Mouse (Mus musculus) spleen, adult 18-20 months (tissue): ENCODE measurements around the gene Cryzl1.
A peak's percentile ranks its signal among the peaks of the same experiment; 100 is the strongest.

Source experiments
- DNase-seq, 2 experiments: peaks; one replicate each; pipeline ENCODE4 v3.0.0; 2022; ENCODE audit warnings: mixed read lengths in 2 of 2

Gene Cryzl1

DNA sequence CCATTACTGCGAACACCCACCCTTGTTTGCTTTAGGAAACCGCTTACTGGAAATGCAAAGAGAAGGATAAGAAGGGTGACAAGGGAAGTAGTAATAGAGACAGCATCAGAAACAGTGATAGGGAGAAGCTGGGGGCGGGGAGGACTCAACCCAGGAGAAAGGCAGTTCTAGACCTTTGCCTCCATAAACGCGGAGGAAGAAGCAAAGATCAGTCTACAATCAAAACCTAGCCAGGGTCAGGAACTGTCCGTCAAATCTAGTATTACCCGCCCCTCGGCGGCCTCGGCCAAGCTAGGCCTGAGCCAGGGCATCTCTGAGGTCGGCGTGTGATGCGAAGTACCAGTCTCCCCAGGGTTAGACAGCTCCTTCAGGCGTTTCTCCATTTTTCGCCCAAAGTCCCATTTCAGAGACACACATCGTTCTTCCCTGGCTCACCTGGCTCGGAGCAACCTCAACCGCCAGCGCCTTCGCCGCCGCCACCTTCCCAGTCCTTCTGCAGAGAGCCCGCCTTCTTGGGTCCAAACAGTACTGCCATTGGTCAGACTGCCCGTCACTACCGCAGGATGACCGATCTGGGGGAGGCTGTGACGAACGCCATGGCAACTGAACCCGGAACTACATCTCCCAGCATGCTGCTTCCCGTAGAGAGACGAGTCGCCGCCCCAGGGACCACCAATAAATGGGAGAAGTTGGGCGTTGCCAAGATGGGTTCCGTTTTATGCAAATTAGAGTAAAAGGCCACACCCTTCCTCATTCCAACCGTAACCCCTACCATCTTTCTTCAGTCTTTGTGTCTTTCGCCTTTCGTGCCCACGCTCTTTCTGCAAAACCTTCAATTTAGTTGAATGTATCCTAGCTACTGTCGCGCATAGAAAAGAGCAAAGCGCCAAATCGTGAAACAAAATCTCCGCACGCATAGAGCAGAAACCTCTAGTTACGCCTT, at the start of gene Cryzl1:
Cryzl1 (minus strand) TSS at position 853 of the 943 bp plus-strand sequence.
- DNase-seq = peak; percentile 91 to 94

DNA sequence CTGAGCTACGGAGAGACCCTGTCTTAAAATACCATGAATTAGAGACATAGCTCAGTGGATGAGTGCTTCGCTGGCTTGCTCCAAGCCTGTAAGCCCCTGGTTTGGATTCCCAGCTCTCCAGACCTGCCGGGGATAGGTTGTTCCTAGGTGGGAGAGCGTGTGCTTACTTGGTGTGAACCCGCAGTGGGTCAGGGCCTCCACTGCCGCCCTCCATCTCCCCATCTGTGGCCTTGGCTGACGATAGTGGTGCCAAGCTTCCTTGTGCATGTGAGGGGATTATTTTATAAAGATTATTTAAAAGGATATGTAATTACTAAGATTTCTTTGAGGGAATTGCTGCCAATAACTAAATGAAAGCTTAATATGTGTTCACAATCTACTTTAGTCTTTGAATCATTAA, 43.8 kb upstream of the Cryzl1 start:
- no peak for DNase-seq

DNA sequence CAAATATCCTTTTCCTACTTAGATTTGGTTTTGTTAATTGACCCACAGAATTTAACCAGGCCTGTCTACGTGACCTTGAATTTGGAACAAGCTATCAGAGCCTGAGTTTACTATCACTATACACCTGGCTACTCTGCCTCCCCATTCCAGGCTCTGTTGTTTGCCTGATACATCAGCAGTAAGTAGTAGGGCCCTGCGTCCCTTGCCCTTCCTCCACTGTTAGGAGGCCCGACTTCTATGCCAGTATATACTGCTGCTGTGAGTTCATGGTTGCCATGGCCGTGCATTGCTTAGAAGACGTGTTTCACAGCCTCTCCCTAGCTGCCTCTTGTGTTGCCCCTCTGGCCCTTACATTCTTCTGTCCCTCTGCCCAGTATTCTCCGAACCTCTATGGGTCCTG, 42.6 kb upstream of the Cryzl1 start:
- DNase-seq = no peak

DNA sequence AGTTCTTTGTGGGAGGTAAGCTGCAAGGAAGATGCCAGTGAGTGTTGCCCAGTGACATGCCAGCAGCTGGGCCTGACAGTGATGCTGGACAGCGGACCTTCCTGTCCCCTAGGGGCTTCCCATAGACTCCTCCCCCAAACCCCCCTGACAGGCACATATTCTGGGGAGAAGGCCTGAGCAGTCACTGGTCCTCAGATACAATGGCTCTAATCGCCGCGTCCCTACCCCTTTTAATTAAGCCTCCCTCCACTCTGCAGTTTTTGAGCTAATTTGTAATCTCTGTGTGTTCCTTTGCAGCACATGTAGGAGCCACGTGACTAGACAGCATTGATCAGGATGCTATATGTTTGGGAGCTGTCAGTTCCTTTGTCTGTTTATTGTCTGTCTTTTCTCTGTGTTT, 41.9 kb upstream of the Cryzl1 start:
- no peak for DNase-seq

DNA sequence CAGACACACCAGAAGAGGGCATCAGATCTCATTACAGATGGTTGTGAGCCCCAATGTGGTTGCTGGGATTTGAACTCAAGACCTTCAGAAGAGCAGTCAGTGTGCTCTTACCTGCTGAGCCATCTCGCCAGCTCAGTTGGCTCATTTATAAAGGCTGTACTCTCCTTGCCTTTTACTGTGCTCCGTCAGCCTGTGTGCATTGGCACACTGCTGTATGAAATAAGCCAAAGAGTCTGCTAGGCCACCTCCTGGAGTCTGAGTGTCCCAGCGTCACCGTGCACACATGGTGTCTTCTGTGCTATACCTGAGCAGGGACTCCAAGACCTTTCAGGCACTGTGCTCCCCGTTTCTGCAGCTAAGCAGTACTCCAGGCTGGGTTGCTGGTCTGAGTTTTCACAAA, 41.1 kb upstream of the Cryzl1 start:
- DNase-seq = no peak

DNA sequence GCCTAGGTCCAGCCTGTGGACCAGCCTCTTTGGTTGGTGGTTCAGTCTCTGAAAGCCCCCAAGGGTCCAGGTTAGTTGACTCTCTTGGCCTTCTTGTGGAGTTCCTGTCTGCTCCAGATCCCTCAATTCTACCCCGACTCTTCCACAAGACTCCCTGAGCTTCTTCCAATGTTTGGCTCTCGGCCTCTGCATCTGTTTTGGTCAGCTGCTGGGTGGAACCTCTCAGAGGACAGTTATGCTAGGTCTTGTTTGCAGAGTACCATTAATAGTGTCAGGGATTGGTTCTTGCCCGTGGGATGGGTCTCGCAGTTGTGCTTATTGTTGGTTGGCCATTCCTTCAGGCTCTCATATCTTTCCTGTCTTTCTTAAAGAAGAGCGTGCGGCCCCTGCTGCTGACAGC, 39.8 kb upstream of the Cryzl1 start:
- DNase-seq = no peak

DNA sequence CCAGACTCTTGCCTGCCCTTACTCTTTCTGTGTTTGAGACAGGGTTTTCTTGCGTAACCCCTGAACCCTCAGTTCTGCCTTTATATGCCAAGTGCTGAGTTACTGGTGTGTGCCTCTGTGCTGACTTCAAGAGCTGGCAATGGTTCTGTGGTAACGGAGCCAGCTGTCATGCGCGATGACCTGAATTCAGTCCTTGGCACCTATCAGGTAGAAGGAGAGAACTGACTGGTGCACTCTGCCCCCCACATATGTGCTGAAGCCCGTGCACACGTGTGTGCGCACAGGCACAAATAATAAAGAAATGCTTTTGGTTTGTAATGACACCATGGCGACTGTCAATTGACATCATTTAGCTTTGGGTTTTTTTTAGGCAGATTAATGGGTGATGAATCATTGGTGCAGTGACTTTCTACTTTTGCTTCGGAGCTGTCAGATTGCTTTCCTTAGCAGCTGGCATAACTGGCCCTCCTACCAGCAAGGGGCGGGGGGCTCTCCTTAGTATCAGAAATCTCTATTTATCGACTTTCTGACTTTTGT, 38.5 kb upstream of the Cryzl1 start:
- DNase-seq = no peak

DNA sequence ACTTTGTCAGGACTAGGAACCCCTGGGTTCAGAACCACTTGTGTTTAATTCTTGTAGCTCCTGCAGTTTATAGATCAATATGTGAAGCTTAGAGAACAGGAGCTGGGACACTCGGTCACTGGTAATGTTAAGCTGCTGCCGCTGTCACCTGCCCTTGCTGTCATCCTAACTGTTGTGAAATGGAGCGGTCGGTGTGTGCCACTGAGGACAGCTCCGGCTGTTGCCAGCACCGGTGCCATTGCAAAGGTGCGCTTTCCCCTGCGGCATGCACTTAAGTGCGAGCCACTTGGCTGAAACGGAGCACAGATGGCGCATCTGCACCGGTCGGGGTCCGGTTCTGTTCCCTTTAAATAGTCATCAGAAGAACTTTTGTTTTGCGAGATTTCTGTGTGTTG, 37.0 kb upstream of the Cryzl1 start:
- DNase-seq = no peak

DNA sequence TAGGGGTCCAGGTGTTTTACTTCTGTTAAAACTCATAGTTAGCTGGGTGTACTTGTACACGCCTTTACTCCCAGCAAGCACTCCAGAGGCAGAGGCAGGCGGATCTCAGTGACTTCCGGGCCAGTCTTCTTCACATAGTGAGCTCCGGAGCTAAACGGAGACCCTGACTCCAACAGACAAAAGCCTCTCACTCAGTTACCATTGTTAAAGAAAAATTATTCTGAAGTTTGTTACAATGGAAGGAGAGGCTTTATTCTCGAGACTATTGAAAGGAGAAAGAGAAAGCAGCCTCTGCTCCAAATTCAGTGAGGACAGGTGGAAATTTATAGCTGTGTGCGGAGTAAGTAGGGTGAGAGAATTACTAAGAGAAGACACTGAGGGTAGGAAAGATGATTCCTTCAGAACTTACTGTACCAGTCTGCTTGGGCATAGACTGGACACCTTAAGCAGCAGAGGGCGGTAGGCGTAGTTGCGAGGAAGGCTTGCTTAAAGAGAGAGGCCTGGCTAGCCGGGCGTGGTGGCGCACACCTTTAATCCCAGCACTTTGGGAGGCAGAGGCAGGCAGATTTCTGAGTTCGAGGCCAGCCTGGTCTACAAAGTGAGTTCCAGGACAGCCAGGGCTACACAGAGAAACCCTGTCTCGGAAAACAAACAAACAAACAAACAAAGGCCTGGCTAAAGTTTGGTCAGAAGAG, 36.5 kb upstream of the Cryzl1 start:
- no peak for DNase-seq

DNA sequence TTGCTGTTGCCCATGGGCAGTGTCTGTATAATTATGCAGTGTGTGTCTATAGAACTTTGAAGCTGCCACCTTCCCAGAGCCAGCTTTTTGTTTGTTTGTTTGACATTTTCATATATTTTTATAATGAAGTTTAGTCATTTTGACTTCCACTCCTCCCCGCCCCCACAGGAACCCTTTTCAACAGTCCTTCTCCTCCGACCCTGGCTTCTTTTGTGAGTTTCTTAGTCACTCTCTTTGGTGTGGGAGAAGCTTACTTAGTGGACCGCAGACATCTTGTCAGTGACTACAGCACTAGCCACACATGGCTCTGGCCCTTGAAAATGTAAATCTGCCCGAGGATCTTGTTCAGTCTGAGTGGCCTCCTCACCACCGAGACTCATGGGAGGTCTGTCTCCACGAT, 35.6 kb upstream of the Cryzl1 start:
- DNase-seq = no peak

DNA sequence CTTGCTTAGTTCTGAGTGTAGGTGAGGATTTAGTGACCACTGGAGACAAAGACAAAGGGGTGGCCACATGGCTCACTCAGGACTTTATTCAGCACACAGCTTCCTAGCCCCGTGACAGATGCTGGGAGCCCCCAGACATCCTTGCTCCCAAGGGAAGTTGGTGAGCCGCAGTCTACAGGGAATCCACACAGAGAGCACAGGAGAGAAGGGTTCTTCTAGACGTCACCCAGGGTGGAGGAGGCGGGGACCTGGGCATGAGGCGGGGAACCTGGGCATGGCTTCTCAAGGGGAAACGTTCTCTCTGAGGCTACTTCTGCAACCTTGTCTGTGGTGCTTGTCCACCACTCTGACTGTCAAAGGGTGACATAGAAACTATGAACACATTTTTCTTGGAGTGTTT, 35.2 kb upstream of the Cryzl1 start:
- DNase-seq = no peak

DNA sequence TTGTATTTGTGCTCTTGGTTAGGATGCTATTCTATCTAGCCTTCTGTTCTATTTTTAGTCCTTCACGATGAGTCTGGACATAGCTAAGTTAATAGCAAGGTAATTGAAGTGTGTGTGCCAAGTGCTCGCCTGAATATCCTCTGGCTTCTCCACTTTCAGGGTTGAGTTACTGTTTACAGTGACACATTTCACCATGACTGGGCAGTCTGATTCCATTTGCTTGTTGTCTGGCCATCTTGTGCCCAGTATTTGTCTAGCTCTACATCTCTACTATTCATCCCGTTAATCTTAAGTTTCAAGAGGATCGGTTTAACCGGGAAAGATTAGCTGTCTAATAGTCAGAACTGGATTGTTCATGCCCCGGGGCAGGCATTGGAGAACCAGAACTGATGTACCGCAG, 33.7 kb upstream of the Cryzl1 start:
- DNase-seq = no peak

DNA sequence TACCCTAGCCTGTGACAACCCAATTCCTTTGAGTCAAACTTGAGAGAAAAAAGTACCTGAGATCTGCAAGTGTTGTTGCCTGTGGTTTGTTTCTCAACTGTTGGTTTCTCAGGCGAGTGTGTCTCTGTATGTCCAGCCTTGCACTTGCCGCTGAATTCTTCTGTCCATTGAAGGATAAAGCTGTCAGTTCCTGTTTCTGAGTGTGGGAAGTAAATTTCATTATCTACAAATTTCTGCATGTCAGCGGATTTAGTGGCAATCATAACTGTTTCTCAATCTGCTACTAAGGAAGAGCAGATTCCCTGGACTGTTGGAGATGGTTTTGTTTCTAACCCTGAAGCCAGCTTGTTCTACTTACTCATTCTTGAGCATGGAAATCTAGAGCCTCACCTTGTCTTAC, 33.0 kb upstream of the Cryzl1 start:
- no peak for DNase-seq

DNA sequence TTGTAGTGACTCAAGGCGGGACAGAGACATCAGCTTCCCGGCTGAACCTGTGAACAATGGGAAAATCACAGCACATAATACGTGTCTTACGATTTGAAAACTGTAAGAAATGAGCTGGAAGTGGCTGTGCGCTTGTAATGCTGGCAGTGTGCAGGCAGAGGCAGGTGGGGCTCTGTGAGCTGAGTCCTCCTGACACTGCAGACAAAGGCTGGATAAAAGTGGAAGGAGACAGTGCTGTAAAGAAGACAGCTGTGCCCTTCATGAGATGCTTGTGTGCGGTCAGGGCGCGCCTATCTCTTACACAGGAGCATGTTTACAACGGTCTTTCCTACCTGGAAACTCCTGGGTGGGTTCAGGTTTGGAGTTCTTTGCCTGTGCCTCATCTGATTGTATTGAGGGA, 32.4 kb upstream of the Cryzl1 start:
- no peak for DNase-seq

DNA sequence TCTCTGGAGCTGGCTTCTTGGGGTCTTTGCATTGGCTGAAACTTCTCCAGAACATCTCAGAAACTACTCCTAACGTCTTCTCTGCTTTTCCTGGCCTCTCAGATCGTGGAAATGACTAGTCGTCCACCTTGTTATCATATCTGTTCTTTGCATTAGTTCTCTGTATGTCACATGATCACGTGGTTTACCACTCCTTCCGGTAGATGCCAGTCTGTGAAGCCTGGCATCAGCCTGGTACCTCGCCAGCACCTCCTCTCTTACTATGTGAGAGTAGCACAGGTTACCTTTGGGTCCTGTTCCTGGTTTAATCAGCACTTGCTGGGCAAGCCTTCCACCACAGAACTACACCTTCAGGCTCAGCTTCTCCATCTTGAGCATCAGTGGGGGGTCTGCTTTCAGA, 26.2 kb upstream of the Cryzl1 start:
- DNase-seq = no peak

DNA sequence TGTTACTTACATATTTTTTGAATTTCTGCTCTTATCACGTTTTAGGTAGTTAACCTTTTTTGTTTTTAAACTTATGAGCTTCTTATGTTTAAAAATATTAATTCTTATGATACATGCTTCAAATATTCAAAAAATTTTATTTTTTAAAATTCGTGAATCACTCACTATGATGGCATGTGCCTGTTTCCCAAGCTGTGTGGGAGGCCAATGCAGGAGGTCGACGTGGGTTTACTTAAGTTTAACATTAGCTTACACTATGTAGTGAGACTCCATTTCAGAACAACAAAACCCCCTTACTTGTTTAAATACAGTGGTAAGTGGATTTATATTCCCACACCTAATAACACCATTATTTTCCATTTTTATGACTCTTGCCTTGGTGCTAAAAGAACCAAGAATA, 24.8 kb upstream of the Cryzl1 start:
- DNase-seq = no peak

DNA sequence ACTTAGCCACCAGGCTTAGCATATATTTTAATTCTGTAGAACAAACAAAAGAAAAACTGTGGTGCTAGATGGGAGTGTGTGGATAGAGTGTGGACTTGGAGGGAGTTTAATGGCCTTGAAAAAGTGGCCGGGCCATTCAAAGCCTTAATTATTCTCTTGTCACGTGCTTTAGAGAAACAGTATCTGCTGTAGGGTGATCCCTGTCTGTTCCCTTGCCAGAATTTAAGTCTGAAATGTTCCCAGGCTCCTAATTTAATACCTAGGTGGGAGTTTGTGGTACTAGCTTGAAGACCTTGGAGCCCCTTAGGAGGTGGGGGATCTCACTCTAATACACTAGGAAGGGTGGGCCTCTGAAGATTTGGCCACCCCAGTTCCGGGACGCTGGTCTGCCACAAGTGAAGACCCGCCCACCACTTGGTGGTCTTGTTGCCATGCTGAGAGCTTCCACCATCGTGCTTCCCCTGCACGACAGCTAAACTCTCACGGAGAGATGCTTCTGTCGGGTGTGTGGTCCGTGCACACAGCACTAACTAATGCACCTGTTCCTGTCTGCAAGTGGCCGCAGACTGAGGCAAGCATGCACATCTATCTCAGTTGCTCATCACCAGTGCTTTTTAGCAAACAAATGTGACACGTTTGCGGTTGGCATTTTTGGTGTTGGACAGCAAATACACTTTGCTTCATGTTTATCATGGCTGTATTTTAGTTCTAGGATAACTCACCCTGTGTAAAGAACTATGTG, 23.0 kb upstream of the Cryzl1 start:
- DNase-seq = no peak

DNA sequence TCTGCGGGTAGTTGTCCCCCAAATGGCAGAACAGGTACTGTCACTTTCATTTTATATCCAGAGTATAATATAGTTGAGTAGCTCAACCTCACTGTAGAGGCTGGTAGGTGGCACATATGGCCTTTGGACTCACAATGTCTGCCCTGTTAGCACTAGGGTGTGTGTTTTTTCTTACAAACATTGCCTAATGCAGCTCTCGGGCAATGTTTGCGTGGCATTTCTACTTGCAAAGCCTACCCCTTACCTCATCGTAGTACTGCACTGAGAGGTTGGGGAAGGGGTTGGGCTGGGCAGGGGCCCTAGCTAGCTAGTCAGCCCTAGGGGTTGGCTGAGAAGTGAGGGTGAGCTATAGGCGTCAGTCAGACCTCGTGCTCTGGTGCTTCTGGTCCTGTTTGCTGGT, 18.8 kb upstream of the Cryzl1 start:
- DNase-seq = no peak

DNA sequence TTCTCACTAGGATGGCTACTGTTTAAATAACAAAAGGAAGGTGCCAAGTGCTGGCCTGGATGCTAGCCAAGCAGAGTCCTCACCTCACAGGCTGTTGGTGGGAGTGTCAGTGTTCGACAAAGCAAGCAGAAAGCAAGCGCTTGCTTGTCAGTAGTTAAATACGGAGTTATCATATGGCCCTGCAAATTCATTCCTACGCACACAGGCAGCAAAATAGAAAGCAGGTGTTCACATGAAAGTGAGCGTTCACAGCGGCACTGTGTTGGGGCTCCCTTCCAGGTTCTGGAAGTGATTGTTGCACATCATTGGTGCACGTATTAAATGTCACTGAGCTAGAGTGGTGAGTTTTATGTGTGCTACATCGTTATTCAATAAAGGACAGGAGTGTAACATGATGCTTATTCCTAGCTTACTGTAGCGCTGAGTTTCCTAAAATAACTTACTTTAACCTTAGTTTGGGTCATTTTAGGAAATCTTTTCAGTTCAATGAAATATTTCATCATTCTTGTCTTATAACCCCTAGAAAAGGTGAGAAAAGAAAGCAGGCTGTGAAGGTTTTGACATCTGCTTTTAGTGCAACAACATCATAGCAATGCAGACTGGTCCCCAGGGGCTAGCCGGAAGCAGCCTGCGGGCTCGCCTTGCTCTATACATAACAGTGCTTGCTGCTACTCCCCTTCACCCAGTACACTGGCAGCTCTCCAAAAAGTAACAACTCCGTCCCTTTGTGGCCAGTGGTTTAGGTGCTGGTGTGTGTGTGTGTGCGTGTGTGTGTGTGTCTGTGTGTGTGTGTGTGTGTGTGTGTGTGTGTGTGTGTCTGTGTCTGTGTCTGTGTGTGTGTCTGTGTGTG, 17.6 kb upstream of the Cryzl1 start:
- peak; percentile 51 to 55 for DNase-seq

DNA sequence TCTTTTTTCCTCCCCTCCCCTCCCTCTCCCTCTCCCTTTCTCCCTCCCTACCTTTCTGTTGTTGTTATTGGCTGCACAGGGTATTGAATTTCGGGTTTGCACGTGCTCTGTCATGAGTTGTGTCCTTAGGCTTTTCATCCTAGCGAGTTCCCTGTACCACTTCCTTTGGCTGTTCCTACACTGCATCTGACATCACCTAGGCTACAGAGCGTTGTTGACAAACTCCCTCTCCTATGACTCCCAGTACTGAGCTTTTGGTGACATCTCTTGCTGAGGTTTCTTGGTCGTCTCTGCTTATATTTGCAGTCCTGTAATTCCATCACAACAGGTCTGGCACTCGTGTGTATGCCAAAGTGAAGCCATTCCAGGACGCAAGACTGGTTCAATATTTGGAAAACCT, 14.3 kb upstream of the Cryzl1 start:
- DNase-seq = no peak

DNA sequence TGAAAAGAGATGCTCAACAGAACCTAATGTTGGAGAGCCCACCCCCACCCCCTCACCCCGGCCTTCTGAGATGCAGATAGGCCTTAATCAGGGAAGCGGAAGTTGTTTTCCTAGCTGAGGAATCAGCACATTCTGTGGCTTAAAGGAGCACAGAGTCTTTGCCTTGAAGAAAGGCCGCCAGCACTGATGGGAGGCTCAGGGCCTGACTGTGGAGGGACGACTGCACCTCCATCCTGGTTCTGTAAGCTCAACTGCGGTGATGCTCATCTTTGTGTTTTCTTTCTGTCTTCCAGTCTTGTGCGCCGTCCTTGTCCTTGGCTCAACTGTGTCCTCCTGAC, 12.1 kb upstream of the Cryzl1 start:
- DNase-seq = no peak

DNA sequence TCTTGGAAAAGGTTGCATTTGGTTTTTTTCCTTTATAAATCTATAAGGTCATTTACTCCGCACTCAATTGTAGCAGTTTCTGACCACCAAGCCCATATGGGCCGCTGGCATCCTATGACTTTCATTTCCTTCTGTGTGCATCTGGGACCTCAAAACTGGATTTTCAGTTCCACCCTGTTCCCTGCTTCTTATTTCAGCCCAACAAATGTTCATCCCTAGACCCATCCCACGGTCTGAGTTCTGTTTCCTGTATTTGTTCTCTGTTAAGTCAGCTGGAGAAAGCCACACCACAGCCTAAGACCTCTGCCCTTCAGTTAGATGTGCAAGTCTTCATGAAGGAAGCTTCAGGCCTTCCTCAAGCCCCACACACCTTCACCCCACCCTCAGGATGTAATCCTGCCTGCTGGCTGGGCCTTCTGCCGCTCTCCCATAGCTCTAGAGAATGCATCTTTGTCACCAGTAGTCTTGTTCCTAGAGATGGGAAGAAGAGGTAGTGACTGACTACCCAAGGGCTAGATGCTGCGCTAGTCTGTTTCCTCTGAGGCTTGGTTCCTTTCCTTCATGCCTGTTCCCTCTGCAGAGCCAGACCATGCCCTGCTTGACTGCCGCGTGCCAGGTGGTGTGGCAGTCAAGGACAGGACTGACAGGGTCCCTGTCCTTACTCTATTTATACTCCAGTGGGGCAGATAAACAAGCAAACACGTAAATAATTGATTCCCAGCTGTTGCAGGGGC, 11.6 kb upstream of the Cryzl1 start:
- DNase-seq = no peak
